Mouse (Mus musculus): ENCODE data around the gene Tmem214.

DNA sequence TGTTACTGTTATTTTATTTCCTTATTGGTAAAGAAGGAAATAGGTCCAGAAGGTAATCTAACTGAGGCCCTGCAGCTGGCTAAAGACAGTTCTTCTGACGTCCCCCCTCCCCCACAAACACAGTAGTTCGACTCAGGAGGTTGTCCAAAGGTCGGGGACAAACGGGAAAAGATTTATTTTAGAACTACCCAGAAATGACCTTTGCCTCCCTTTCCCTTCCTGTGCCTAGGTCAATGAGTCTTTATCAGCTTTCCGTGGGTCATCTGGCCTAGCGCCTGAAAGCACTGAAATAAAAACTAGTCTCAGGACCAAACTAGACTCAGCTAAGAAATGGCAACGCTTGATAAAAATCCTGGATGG is 41.5 kb downstream of the Tmem214 start:
- TF ChIP-seq POLR2A (IDR thresholded peaks at IDR 0.05; ENCODE audit: borderline replicate concordance, low read depth, low read length) = no peak
- no peak for TF ChIP-seq CTCF (IDR thresholded peaks at IDR 0.05; ENCODE audit: low read depth, low read length)
